Mouse (Mus musculus) T-helper 2 cell (primary cell): ENCODE measurements around the gene Lrig2.

ENCODE experiments used
- in situ Hi-C: fragments of 300-600 bp; cut with MboI, MseI; formaldehyde crosslinking; loops from one replicate; pipeline ENCODE4 v1.15.1; 2025; ENCODE audit warnings: high pct_unique_total_duplicates

The Lrig2 gene

DNA sequence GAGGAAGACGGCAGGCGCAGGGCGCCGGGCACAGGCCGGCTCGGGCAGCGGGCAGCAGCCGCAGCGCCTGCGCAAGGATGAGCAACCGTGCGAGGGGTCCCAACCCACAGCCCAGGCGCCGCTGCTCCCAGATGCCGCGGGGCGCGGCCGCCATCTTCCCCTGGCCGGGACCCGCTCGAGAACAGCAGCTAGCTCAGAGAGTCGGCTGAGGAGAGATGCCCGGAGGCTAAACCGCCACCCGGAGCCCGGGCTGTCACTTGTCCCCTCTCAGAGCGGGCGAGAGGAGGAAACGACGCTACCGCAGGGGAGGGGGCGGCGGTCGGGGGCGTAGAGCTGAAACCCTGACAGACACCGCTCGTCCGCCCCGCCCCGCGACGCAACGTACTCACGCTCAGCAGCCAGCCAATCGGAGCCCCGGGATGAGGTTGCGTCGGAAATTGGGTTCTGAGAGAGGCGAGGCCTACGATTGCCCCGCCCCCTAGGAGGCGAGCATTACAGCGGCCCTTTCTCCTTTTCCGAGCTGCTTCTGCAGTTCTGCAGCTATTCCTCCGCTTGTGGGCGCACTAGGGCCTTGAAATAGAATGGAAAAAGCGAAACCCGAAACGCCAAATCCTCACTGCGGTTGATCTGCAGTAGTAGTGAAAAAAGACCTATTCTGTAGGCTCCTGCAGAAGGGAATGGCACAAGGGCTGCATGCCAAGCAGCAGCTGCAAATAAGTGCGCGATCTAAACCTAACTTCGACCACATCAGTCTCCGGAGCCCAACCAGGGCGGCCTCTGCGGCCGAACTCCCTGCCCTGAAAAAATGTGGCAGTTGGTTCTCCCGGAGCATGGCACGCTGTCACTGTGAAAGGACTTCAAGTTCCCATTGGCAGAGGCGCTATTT, at the start of gene Lrig2:
TSS of gene Lrig2 (minus strand) at position 381 of the 886 bp plus-strand sequence.
- in situ Hi-C loops = no loop called here

GRCm38 (mm10) chr3:104556624-104557023, 44.9 kb upstream of the Lrig2 start:
- in situ Hi-C loops = no loop called here

DNA sequence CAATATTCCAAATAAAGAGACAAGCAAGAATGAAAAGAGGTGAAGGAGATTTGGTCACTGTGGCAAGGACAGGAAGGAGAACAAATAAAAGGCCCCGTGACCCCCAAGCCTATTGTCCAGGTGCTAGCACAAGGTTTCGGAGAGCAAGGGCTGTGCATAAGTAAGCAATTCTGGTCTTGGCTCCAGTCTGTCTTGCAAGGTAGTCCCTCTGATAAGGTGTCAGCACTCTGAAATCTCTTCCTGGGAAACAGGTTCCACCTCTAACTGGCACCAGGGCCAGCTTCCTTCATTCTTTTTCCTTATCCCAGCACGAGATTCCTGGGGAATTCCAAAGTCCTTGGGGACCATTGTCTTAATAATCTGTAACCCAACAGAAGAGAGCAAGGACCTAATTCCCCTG, 38.9 kb upstream of the Lrig2 start:
- in situ Hi-C loops = no loop called here

DNA sequence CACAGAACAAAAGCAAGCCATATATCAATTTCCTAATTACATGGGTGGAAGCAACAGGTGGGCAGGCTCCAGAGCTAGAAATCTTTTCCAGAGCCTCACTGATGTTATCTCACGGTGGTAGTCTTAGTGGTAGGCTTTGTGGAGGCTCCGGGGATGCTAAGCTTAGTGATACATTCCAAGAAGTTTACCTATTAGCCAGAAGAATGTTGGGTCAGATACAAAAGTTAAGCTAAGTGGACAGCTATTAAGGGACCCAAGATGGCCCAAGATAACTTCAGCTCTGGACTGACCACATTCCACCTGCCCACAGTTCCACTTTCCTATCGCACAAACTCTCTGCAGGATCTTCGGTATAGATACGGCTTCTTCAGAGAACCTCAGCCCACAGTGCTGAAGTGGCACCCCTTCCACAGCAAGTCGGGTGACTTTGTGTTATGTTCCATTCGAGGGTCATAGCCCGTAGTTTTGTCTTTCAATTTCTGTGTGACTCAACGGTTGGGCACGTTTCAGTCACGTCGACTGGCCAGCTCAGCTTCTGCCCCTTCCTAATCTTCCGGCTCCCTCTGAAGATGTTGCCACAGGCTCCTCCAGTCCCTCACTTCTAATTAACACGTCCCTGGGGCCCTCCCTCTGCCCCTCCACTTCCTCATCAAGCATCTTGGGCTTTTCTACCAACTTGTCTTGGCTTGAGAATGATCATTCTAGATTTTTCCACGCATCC, 36.8 kb upstream of the Lrig2 start:
- in situ Hi-C loops = loop anchor here (10.0 kb wide), 1 partner anchor 136 kb away; no protein-coding TSS in a partner anchor

DNA sequence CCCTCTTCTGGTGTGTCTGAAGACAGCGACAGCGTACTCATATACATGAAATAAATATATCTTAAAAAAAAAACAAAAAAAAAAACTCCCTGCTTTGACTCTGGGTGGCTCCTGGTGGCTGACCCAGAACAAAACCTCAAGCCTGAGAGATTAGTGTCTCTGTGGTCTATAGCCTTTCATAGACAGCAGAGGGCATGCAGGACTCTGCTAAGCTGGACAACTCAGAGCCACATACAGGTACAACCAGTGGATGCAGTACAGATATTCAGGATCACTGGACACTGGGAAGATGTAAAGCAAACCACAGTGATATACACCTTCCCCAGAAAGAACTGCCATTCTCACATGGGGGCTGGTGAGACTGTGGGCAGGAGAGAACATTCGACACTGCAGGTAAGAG, 32.1 kb upstream of the Lrig2 start:
- in situ Hi-C loops = loop anchor here (10.0 kb wide), 1 partner anchor 141 kb away; no protein-coding TSS in a partner anchor

GRCm38 (mm10) chr3:104542065-104542429, 30.3 kb upstream of the Lrig2 start:
- in situ Hi-C loops = loop anchor here (10.0 kb wide), 1 partner anchor 143 kb away; no protein-coding TSS in a partner anchor

- in situ Hi-C loops = loop anchor here (10.0 kb wide), 1 partner anchor 143 kb away; no protein-coding TSS in a partner anchor
Measured at GRCm38 (mm10) chr3:104541139-104542064, 29.7 kb upstream of the Lrig2 start.

DNA sequence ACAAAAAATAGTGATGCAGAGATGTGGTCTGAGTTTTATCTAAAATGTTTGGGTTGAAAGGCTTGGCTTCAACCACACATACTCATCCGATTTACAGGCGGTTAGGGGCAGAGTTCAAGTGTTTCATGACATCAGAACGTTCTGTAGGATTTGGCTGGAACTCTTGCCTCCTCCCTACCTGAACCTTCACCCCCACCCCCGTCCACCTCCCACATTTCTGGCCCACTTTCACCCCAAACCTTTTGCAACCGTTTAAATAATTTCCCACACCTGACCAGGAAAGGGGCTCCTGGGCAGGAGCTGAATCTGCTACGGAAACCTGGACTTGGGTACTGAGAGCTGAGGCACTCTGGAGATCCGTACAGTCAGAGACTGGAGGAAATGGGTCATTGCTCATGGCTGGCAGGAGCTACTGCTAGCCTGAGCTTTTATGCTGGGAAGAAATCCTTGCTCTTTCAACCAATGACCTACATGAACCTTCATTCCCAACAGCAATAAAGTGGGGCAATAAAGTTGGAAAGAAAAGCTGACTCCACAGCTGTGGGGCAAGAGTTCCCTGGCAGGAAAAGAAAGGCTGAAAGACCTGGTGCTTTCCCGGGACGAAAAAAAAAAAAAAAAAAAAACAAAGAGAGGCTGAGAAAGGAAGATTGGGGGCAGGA, 28.9 kb upstream of the Lrig2 start:
- in situ Hi-C loops = loop anchor here (10.0 kb wide), 1 partner anchor 144 kb away; no protein-coding TSS in a partner anchor

- in situ Hi-C loops = no loop called here
Measured at GRCm38 (mm10) chr3:104533223-104533622, 21.5 kb upstream of the Lrig2 start.

DNA sequence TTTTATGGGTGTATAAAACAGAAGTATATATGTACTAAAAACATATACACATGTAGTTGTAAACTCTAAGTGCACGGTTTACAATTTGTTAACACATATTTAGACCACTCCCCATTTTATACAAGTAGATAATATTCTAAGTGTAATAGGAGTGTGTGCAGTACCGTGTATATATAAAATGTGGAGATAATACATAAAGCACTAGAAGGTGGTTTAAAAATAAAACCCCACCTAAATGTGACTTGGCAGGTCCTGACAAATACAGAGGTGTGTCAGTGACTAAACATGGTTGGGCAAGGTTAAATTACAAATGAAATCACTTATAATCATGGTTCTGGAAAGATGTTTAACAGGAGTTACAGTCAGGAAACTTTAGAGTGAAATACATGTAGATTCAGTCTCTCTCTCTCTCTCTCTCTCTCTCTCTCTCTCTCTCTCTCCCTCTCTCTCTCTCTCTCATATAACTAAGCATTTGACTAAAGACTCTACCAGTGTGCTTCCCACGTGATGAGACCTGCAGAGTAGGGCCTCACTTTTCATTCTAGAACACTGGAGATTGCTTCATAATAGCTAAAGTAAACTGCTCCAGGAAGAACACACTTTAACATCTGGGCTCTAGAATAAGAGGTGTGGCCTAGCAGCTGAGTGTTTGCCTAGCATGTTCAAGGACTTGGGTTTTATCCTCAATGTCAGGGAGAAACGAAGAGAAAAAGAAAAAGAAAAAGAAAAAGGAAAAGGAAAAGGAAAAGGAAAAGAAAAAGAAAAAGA, 14.6 kb upstream of the Lrig2 start:
- in situ Hi-C loops = no loop called here

DNA sequence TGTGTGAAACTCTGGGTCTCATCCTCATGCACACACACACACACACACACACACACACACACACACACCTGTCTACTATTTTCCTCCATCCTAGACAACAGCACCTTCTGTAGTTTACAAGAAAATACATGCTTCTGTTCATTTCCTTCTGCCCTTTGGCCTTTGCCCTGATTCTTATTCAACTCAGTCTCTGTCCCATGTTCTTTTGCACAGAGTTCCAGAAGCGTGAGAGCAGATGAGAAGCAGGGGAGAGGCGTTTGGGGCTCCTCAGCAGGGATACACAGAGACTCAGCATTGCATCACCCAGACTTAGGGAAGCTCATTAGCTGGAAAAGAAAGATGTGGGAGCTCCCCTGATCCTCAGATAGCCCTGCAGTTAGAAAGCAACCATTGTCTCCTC, 13.8 kb upstream of the Lrig2 start:
- in situ Hi-C loops = no loop called here

DNA sequence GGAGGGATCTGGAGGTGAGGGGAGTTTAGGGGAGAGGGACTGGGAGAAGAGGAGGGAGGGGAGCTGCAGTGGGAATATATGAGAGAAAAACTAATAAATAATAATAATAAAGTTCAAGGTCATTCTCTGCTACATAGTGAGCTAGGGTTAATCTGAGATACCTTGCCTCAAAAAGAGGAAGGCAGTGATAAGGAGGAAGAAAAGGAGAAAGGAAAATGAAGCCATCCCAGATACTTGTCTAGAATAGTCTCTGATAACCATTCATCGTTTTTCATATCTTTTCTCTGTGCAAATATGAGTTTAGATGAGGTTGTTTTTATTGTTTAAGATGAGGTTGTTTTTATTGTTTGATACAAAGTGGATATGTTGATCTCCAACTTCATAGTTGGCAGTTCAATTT, 13.3 kb upstream of the Lrig2 start:
- in situ Hi-C loops = no loop called here

DNA sequence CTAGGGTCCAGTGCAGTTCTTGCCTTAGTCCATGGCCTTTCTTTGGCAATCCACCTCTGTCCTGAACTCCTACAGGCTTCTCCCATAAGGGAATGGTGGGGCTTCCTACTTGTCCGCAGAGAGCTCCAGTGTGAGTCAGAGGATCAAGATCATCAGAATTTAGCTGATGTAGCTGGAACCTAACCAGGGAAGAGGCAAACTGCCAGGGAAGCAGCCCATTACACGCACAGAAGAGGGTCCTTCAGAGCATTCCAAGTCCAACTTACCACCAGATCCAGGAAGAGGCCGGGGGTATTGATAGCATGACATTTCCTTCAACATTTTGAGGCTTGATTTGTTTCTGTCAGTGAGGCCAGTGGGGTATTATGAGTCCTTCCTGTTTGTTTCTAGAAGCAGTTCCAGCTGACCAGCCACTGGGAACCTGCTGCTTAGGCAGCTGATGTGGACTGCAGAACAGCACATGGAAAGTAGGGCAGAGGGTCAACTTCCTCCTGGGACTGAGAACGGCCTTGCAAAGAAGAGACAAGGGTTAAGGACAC, 11.7 kb upstream of the Lrig2 start:
- in situ Hi-C loops = no loop called here

GRCm38 (mm10) chr3:104521341-104521924, 9.7 kb upstream of the Lrig2 start:
- in situ Hi-C loops = no loop called here

GRCm38 (mm10) chr3:104520471-104520870, 8.8 kb upstream of the Lrig2 start:
- in situ Hi-C loops = no loop called here

DNA sequence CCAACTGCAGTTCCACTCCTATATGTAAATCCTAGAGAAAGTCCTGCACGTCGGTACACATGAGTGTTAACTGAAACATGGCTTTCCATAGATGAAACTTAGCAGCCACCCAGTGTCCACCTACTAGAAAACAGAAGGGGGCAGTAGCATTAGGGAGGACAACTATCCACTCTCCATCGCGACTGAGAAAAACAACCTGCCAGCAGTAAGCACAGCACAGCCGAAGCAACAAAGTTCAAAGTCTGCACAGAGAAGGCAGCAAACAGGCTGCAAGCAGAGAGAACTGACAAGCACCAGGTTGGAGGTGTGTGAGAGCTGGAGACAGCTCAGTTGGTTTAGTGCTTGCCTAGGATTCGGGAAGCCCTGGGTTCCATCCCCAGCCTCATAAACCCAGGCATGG, 7.2 kb upstream of the Lrig2 start:
- in situ Hi-C loops = no loop called here

DNA sequence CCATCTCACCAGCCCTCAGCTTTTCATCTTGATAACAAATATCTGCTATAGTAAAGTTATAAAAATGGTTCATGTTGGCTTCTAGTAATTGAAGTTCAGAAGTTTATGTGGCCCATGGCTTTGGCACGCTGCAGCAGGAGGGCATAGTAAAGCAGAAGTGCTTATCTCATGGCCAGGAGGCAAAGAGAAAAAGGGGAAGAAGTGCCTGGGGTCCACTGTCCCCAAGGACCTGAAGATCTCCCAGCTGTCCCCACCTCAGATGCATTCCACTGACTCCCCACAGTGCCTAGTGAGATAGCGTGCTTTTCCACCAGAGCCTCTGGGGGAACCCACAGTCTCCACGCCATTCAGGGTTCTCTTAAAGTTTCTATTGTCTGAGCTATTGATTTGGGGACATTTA, 6.7 kb upstream of the Lrig2 start:
- in situ Hi-C loops = no loop called here

DNA sequence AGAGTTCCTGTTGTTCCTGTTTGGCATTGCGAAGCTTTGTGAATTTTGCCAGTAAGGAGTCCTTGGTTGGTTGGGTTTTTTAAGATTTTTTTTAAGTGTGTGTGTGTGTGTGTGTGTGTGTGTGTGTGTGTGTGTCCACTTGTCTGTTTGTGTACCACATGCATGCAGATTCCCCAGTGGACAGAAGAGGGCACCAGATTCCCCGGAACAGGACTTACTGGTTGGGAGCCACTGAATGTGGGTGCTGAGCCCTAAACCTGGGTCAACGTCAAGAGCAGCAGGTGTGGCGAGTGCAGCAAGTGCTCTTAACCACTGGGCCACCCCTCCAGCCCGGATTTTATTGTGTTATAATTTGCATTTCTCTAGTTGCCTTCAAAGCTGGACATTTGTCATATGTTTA, 5.4 kb upstream of the Lrig2 start:
- in situ Hi-C loops = no loop called here

DNA sequence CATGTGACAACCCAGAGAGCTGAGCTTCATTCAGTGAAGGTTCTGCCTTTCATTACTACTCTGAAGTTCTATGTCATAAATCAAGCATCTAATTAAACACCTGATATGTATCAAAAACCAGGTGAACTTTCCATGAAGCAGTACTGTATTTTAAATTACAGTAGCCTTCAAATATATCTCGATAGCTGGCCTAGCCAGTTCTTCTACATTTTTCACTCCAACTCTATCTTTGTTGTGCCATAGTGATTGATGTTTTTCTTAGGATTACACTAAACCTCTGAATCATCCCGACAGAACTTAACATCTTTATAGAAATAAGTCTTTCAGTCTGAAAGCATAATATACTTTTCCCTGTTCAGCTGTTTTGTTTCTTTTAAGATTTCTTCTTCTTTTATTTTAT, 2.8 kb upstream of the Lrig2 start:
- in situ Hi-C loops = no loop called here

DNA sequence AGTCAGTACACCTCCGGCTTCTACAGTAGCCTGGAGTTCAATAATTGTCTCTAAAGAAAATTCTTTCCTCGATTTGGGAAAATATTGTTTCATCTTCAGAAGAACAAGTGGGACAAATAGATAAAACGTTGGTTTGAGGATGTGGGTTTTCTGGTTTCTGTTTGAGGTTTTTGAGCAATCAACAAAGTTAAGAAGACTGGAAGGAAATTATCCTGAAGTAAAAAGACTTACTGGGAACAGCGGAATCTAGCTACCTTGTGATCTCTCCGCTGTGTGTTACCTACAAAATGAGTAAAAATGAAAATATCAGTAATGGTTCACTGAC, 668 bp upstream of the Lrig2 start:
- in situ Hi-C loops = no loop called here
